Mouse (Mus musculus): ENCODE results near the gene Ndufa13.

- TF ChIP-seq MAX (IDR thresholded peaks at IDR 0.05; ENCODE audit: low read depth): no peak
- no peak for TF ChIP-seq POLR2A (IDR thresholded peaks at IDR 0.05; ENCODE audit: insufficient read length, low read depth)
- TF ChIP-seq MYOD1 (IDR thresholded peaks at IDR 0.05; ENCODE audit: control insufficient read depth in 1 of 3, insufficient read length in 2 of 3, low read depth in 2 of 3): no peak
- no peak for TF ChIP-seq USF1 (IDR thresholded peaks at IDR 0.05; ENCODE audit: low read depth)
- no peak for TF ChIP-seq POLR2AphosphoS2 (IDR thresholded peaks at IDR 0.05; ENCODE audit: insufficient read length, low read depth)
- no peak for TF ChIP-seq E2F4 (IDR thresholded peaks at IDR 0.05; ENCODE audit: insufficient read depth)
- TF ChIP-seq CEBPB (IDR thresholded peaks at IDR 0.05; ENCODE audit: insufficient read depth, poor library complexity, severe bottlenecking): no peak
- no peak for TF ChIP-seq MYOG (IDR thresholded peaks at IDR 0.05; ENCODE audit: control insufficient read depth in 1 of 3, insufficient read depth in 1 of 3, insufficient read length in 2 of 3, low read depth in 2 of 3)
- TF ChIP-seq TCF12 (IDR thresholded peaks at IDR 0.05; ENCODE audit: insufficient read depth, poor library complexity, severe bottlenecking): no peak
- TF ChIP-seq SRF (IDR thresholded peaks at IDR 0.05; ENCODE audit: control insufficient read depth, insufficient read length, low read depth): no peak
- TF ChIP-seq TCF3 (IDR thresholded peaks at IDR 0.05; ENCODE audit: insufficient read length, low read depth): no peak
- TF ChIP-seq REST (IDR thresholded peaks at IDR 0.05; ENCODE audit: insufficient read depth, insufficient read length): no peak
Observed at GRCm38 (mm10) chr8:69906260-69906659, 3.9 kb upstream of the Ndufa13 start.

All from myocyte (in vitro differentiated cells).